Mouse (Mus musculus): ENCODE measurements around the gene Col15a1.

- TF ChIP-seq CTCF (IDR thresholded peaks at IDR 0.05; ENCODE audit: borderline replicate concordance, insufficient read depth, low read length) (no peak), POLR2A (IDR thresholded peaks at IDR 0.05; ENCODE audit: low read depth, low read length) (no peak)
Observed at GRCm38 (mm10) chr4:47332812-47333343, 124.9 kb downstream of the Col15a1 start.
